Mouse (Mus musculus) embryo, embryonic 9.5 days (tissue): ENCODE data around the gene Anapc15.

ENCODE experiments used
- DNase-seq: peaks from one replicate; pipeline ENCODE4 v3.0.0-alpha.2; 2017; ENCODE audit errors: extremely low spot score

Anapc15 gene

GRCm38 (mm10) chr7:101863415-101863814 lies at the start of gene Anapc15:
Anapc15 (plus strand) TSS chr7:101863715.
- DNase-seq: no peak

GRCm38 (mm10) chr7:101817861-101818401 lies 45.6 kb upstream of the Anapc15 start, which contains the start of gene Phox2a:
Phox2a (plus strand) TSS chr7:101818313.
- no peak for DNase-seq

GRCm38 (mm10) chr7:101820295-101821030 lies 43.1 kb upstream of the Anapc15 start:
- DNase-seq: peak; percentile 41

- DNase-seq: peak; percentile 88
Observed at GRCm38 (mm10) chr7:101821571-101822501, 41.7 kb upstream of the Anapc15 start.

- peak; percentile 58 for DNase-seq
Observed at GRCm38 (mm10) chr7:101822836-101823757, 40.4 kb upstream of the Anapc15 start.

GRCm38 (mm10) chr7:101823758-101824630 lies 39.5 kb upstream of the Anapc15 start:
- no peak for DNase-seq

- no peak for DNase-seq
Observed at GRCm38 (mm10) chr7:101830373-101830772, 33.1 kb upstream of the Anapc15 start.

- DNase-seq: no peak
Observed at GRCm38 (mm10) chr7:101831437-101831836, 32.1 kb upstream of the Anapc15 start.

- no peak for DNase-seq
Observed at GRCm38 (mm10) chr7:101832372-101832771, 31.1 kb upstream of the Anapc15 start.

- DNase-seq: no peak
Observed at GRCm38 (mm10) chr7:101833352-101833751, 30.2 kb upstream of the Anapc15 start.

GRCm38 (mm10) chr7:101833916-101834584 lies 29.5 kb upstream of the Anapc15 start:
- DNase-seq: no peak

GRCm38 (mm10) chr7:101834903-101835302 lies 28.6 kb upstream of the Anapc15 start:
- no peak for DNase-seq

- no peak for DNase-seq
Observed at GRCm38 (mm10) chr7:101835457-101836109, 27.9 kb upstream of the Anapc15 start.

GRCm38 (mm10) chr7:101836271-101837153 lies 27.0 kb upstream of the Anapc15 start:
- peak; percentile 84 for DNase-seq

GRCm38 (mm10) chr7:101837154-101837605 lies 26.3 kb upstream of the Anapc15 start:
- no peak for DNase-seq

GRCm38 (mm10) chr7:101837606-101838471 lies 25.7 kb upstream of the Anapc15 start, which contains the start of gene Inppl1:
Inppl1 (minus strand) TSS chr7:101838229.
- peak; percentile 93 for DNase-seq

GRCm38 (mm10) chr7:101844186-101844585 lies 19.3 kb upstream of the Anapc15 start:
- no peak for DNase-seq
